Mouse (Mus musculus) embryonic fibroblast, embryonic 13.5 days (primary cell): ENCODE results near the gene Ccl12. TPM values are rescaled to one million over a fixed set of nuclear protein-coding genes. Genes with fewer than 3 reads are reported as not detected.

Experiments
- H3K27ac ChIP-seq: 2 replicates; pipeline ENCODE4 v1.5.1; 2012; ENCODE audit warnings: low read length, control low read depth, inconsistent platforms; ENCODE audit not compliant: insufficient read depth
- H3K4me1 ChIP-seq: 2 replicates; pipeline ENCODE4 v1.6.1; 2011; ENCODE audit warnings: low read length; ENCODE audit not compliant: control insufficient read depth, insufficient read depth
- H3K4me3 ChIP-seq: 2 replicates; pipeline ENCODE4 v1.5.1; 2011; ENCODE audit warnings: mild to moderate bottlenecking, control low read depth, low read length; ENCODE audit not compliant: insufficient read depth
- CTCF ChIP-seq: IDR thresholded peaks from 2 replicates; pipeline ENCODE4 v1.5.1; 2011; ENCODE audit warnings: mild to moderate bottlenecking, control low read depth, low read length, moderate library complexity, borderline replicate concordance; ENCODE audit not compliant: insufficient read depth
- POLR2A ChIP-seq: IDR thresholded peaks from 2 replicates; pipeline ENCODE4 v1.6.1; 2011; ENCODE audit warnings: low read depth, mild to moderate bottlenecking, control low read depth, low read length, moderate library complexity
- polyA plus RNA-seq: library from polyadenylated mRNA; stranded (reverse); fragments of >200 nt; gene quantifications from 2 replicates; pipeline ENCODE4 v1.2.4, GENCODE M21; 2011; ENCODE audit warnings: low read depth; ENCODE audit not compliant: missing spikeins, insufficient read length

The Ccl12 gene
- polyA plus RNA-seq, 1 experiment = 7.3 TPM

GRCm38 (mm10) chr11:82136196-82136595 lies 34.6 kb downstream of the Ccl12 start:
- Histone ChIP-seq H3K4me3 (no peak overlapping the region), H3K4me1 (peaks cover 20% of the 10 kb centered on the region), H3K27ac (peak overlapping the region; percentile 61; the same call in 1 of the 2 replicates)
- TF ChIP-seq POLR2A = no peak
- no peak for TF ChIP-seq CTCF

GRCm38 (mm10) chr11:82139492-82140094 lies 37.9 kb downstream of the Ccl12 start:
- TF ChIP-seq POLR2A (no peak; the same call in 1 of the 2 replicates), CTCF (no peak)
- Histone ChIP-seq H3K4me3 (no peak overlapping the region), H3K4me1 (peaks cover 20% of the 10 kb centered on the region), H3K27ac (peak overlapping the region; percentile 96)

Other genes starting within 250 kb of the Ccl12 start
- gene 5530401A14Rik, start 241.2 kb upstream of the Ccl12 start, polyA plus RNA-seq = not detected in 2 replicates
- gene Asic2, start 133.4 kb upstream of the Ccl12 start, polyA plus RNA-seq = not detected in 2 replicates
- gene Ccl2, start 66.3 kb upstream of the Ccl12 start, polyA plus RNA-seq = 110 and 116 TPM in 2 replicates
- gene Gm17268, start 63.3 kb upstream of the Ccl12 start, polyA plus RNA-seq = not detected in 2 replicates
- gene Ccl7, start 56.1 kb upstream of the Ccl12 start, polyA plus RNA-seq = 189 and 195 TPM in 2 replicates
- 2.6 and 2.9 TPM in 2 replicates for gene Ccl11, start 44.0 kb upstream of the Ccl12 start, polyA plus RNA-seq
- gene Ccl8, start 13.3 kb downstream of the Ccl12 start, polyA plus RNA-seq = 1.0 TPM in 1 of 2 replicates, not detected in the other
- gene Ccl1, start 203.8 kb downstream of the Ccl12 start, polyA plus RNA-seq = not detected in 2 replicates